Mouse (Mus musculus) midbrain, embryonic 11.5 days (tissue): ENCODE data around the gene Gsk3a. TPM values are rescaled to one million over a fixed set of nuclear protein-coding genes. Genes with fewer than 3 reads are reported as not detected.
A peak's percentile ranks its signal among the peaks of the same experiment; 100 is the strongest.
"Not testable (repeated sequence)": the region's sequence is repeated elsewhere in the genome, so short reads cannot be mapped to it uniquely, and the experiment has no call there.

ENCODE experiments used
- ATAC-seq: fragments of 200-750 bp; cut with Nextera tagmentation; 2 replicates; pipeline ENCODE4 v1.8.0; 2017; ENCODE audit warnings: moderate TSS enrichment, moderate library complexity; ENCODE audit not compliant: low FRiP score
- DNase-seq: peaks from one replicate; pipeline ENCODE4 v3.0.0; 2015; ENCODE audit warnings: low spot score; ENCODE audit errors: missing footprints
- H3K27ac ChIP-seq: fragments of 300-500 bp; sonication (generic); 2 replicates; pipeline ENCODE4 v1.5.1; 2014; ENCODE audit warnings: low read depth, low read length
- H3K27me3 ChIP-seq: fragments of 300-500 bp; sonication (generic); 2 replicates; pipeline ENCODE4 v1.6.1; 2014; ENCODE audit warnings: mild to moderate bottlenecking, low read length, moderate library complexity, mixed read lengths; ENCODE audit not compliant: control insufficient read depth, insufficient read depth
- H3K36me3 ChIP-seq: fragments of 300-500 bp; sonication (generic); 2 replicates; pipeline ENCODE4 v1.6.1; 2014; ENCODE audit warnings: mild to moderate bottlenecking, low read length, moderate library complexity, mixed read lengths; ENCODE audit not compliant: control insufficient read depth, insufficient read depth
- H3K4me1 ChIP-seq: fragments of 300-500 bp; sonication (generic); 2 replicates; pipeline ENCODE4 v1.6.1; 2014; ENCODE audit warnings: low read length; ENCODE audit not compliant: control insufficient read depth, insufficient read depth
- H3K4me2 ChIP-seq: fragments of 300-500 bp; sonication (generic); 2 replicates; pipeline ENCODE4 v1.6.1; 2014; ENCODE audit warnings: mild to moderate bottlenecking, moderate library complexity
- H3K4me3 ChIP-seq: fragments of 300-500 bp; sonication (generic); 2 replicates; pipeline ENCODE4 v1.5.1; 2014; ENCODE audit warnings: low read depth, low read length
- H3K9ac ChIP-seq: fragments of 300-500 bp; sonication (generic); 2 replicates; pipeline ENCODE4 v1.6.1; 2014; ENCODE audit warnings: low read length
- H3K9me3 ChIP-seq: fragments of 300-500 bp; sonication (generic); 2 replicates; pipeline ENCODE4 v1.6.1; 2016; ENCODE audit warnings: low read length; ENCODE audit not compliant: control insufficient read depth
- WGBS: fragments of 180-500 bp; shearing (Covaris S2); extraction: QIAGEN DNeasy Blood & Tissue Kit; methylation state at CpG from one replicate; pipeline ENCODE4 v1.1.7; 2014; 5-methylcytosine and 5-hydroxymethylcytosine counted together
- polyA plus RNA-seq: library from polyadenylated mRNA; unstranded; fragments of >200 nt; fragmentation: Nextera tagmentation; extraction: Ambion mirVana; gene quantifications from 2 replicates; pipeline ENCODE4 v1.2.1, GENCODE M21; 2014

Gene Gsk3a
- polyA plus RNA-seq, 1 experiment from 2014 or later: 14.6 TPM

DNA sequence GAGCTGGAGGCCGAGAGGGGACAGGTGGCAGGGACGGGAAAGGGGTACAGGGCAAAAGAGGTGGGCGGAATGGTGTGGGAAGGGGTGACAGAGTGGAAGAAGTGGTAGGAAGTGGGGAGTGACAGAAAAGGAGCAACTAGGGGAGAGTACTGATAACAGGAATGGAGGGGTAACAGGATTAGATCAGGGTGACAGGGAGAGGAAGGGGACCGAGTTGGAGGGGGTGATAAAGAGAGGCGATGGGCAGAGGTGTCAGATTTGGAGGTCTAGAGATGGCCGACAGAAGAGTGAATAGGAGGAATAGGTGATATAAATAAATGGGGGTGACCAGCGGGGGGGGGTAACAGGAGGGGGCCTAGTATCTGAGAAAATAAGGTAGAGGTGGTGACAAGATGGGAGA is 30.9 kb upstream of the Gsk3a start:
- no peak for ATAC-seq
- peaks cover 17% of the 10 kb centered on the region for H3K4me1 ChIP-seq
- no peaks in the 10 kb centered on the region for H3K27me3 ChIP-seq
- H3K4me3 ChIP-seq: peak overlapping the region; percentile 55
- no peak for DNase-seq
- peaks cover 4% of the 10 kb centered on the region; the same call in 1 of the 2 replicates for H3K36me3 ChIP-seq
- H3K9me3 ChIP-seq: no peaks in the 10 kb centered on the region
- WGBS: 9% methylated on average over 7 of the region's 7 CpGs
- peak overlapping the region; percentile 62 for H3K9ac ChIP-seq
- peak overlapping the region; percentile 79 for H3K4me2 ChIP-seq
- H3K27ac ChIP-seq: peak overlapping the region; percentile 20; the same call in 1 of the 2 replicates

DNA sequence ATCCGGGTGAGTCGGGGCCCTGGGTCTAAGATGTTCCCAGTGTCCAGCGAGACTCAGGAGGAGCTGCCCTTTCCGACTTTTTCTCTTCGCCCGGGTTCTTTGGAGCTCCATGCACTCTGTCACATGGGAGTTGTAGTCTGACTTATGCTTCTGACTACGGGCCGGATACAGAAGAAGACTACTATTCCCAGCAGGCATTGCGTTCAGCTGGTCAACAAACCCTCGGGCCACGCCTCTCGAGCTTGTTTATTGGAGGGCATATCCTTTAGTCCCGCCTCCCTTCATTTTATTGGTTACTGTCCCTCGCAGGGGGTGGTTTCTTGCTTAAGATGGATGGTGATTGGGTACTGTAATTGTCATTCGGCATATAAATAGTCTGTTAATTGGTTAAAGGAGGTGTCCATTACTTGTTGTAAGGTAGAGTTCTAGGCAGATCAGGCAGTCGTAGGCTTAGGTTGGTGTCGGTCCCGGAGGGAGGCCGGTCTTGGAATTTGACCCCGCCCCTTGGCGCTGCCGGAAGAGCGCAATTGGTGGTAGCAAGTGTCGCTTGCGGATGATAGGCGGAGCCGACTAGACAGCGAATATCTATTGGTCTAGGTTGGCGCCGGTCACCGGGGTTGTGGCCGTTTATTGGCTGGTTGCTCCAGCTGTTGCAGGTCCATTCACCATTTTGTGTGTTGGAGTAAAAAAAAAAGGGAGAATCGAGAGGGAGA is 30.3 kb upstream of the Gsk3a start:
- peak overlapping the region; percentile 55 for H3K4me3 ChIP-seq
- under 1% methylated on average over 33 of the region's 33 CpGs for WGBS
- H3K9ac ChIP-seq: peak overlapping the region; percentile 76
- H3K27me3 ChIP-seq: no peaks in the 10 kb centered on the region
- peak; percentile 95 for ATAC-seq
- H3K36me3 ChIP-seq: peaks cover 4% of the 10 kb centered on the region; the same call in 1 of the 2 replicates
- peak overlapping the region; percentile 81 for H3K27ac ChIP-seq
- no peaks in the 10 kb centered on the region for H3K9me3 ChIP-seq
- peak overlapping the region; percentile 79 for H3K4me2 ChIP-seq
- H3K4me1 ChIP-seq: peaks cover 17% of the 10 kb centered on the region
- DNase-seq: peak; percentile 99

DNA sequence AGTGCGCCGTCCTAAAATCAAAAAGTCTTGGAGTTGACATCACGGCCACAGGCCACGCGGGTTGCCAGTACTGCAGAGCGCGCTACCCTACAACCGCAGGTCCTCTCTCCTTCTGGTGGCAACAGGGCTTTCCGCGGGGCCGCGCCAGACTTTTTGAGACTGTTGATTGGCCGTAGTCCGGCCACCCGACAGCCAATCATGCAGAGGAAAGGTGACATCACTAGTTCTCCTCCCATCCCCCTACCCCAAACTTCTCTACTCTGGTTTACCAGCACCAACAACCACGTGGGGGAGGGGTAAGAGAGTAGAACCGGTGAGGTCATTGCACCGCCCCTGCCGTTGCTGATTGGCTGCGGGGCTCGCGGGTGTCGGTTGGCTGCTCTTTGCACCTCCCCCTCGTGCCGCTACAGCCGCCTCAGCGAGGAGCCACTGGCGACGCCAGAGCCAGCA is 29.7 kb upstream of the Gsk3a start, which contains the start of gene Cic:
Gene Cic, plus strand, starts transcription at position 404 of the 450 bp plus-strand sequence.
- H3K4me3 ChIP-seq: peak within 1 kb of the TSS; percentile 55
- no peaks in the 10 kb centered on the region for H3K9me3 ChIP-seq
- H3K4me1 ChIP-seq: peaks cover 17% of the 10 kb centered on the region
- H3K4me2 ChIP-seq: peak within 1 kb of the TSS; percentile 79
- H3K36me3 ChIP-seq: peaks cover 2% of the 10 kb centered on the region; the same call in 1 of the 2 replicates
- WGBS: 0% methylated on average over 29 of the region's 29 CpGs
- no peaks in the 10 kb centered on the region for H3K27me3 ChIP-seq
- ATAC-seq (peak; percentile 89), DNase-seq (no peak)
- peak within 1 kb of the TSS; percentile 76 for H3K9ac ChIP-seq
- H3K27ac ChIP-seq: peak within 1 kb of the TSS; percentile 81

DNA sequence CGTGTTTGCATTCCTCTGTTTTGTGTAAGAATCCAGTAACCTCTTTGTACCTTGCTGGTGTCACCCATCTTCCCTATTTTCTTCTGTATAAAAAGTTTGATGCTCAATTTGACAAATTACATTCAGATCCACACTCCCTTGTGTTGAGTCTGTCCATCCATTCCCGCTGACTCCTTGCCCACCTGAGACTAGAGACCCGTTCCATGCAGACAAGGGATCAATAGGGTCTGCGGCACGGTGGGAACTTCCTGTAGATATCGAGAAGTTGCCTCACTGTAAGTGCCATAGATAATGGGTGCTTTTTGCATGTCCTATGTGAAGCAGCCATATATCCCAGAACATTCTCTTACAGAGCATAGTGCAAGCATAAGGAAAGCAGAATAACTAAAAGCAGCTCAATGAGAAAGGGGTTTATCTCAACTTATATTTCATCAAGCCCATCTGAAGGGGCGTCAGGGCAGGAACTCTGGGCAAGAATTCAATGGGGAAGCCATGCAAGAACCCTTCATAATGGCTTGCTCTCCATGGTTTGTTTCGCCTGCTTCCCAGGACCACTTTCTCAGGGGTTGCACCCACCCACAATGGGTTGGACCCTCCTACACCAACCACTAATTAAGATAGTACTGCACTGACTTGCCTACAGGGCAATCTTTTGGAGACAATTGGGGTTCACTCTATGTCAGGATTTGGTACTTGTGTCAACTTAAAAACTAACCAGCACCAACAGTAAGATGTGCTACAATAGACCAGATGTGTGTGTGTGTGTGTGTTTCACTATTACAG is 28.7 kb upstream of the Gsk3a start:
- Histone ChIP-seq H3K9me3 (no peaks in the 10 kb centered on the region), H3K27ac (no peak overlapping the region), H3K36me3 (no peaks in the 10 kb centered on the region), H3K9ac (peak overlapping the region; percentile 76; the same call in 1 of the 2 replicates), H3K4me3 (no peak overlapping the region), H3K4me1 (peaks cover 17% of the 10 kb centered on the region), H3K27me3 (no peaks in the 10 kb centered on the region), H3K4me2 (peak overlapping the region; percentile 48)
- DNase-seq: no peak
- 88% methylated on average over 8 of the region's 8 CpGs for WGBS
- no peak for ATAC-seq

DNA sequence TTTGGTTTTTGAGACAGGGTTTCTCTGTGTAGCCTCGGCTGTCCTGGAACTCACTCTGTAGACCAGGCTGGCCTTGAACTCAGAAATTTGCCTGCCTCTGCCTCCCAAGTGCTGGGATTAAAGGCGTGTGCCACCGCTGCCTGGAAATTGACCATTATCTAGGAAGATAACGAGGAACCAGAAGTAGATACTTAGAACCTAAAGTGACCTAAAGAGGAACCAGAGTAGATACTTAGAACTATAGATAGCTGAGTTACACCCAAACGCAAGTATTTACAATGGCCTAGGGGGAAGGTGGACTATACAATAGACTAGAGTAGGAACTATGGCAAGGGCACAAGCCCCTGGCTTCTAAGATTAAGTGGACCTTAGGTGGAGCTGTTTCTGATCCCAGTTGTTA is 28.1 kb upstream of the Gsk3a start:
- peaks cover 17% of the 10 kb centered on the region for H3K4me1 ChIP-seq
- not testable (repeated sequence) for H3K27me3 ChIP-seq, H3K36me3 ChIP-seq

DNA sequence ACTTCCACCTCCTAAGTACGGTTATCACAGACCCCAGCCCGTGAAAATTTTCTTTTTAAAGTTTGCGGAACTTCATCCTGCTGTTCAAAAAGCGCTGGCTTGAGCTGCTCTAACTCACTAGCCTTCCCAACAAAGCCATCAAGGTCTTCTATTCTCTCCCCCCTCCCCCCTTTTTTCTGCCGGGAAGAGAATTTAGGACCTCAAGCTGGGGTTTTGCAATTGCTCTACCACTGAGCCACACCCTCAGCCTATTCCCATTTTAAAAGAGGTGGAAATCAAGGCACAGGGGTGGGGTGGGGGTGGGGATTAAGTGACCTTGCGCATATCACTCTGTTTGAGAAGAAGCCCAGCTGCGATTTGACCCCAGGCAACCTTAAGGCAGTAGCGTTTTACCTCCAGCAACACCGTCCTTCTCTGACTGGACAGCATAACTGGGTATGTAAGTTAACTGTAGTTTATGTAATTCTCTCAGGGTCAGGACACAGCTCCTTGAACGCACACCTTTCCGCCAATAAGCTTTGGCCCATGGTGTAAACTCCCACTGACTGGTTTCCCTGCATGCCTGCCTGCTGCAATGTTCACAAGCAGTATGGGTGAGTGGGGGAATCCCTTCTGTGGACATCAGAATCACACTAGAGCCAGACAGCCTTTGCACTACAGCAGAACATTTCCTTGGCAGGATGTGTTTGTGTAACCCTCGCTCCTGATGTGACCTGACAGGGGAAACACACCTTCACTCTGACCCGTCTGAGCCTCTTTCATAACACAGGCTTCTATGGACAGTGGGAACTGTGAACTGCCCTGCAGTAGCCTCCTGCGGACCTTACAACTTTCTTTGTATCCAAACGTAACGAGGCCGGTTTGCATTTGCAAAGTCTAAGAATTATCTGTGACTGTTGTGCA is 26.6 kb upstream of the Gsk3a start:
- Histone ChIP-seq H3K9me3 (no peaks in the 10 kb centered on the region), H3K4me1 (peaks cover 12% of the 10 kb centered on the region), H3K36me3 (no peaks in the 10 kb centered on the region), H3K9ac (no peak overlapping the region), H3K27me3 (no peaks in the 10 kb centered on the region), H3K4me2 (no peak overlapping the region), H3K27ac (no peak overlapping the region), H3K4me3 (no peak overlapping the region)
- DNase-seq (no peak), ATAC-seq (no peak)
- WGBS: 24% methylated on average over 17 of the region's 17 CpGs

More for the DNA sequence above, 28.1 kb upstream of the Gsk3a start:
- not testable (repeated sequence) for H3K4me3 ChIP-seq, H3K27ac ChIP-seq, H3K9me3 ChIP-seq, H3K9ac ChIP-seq, ATAC-seq, H3K4me2 ChIP-seq, DNase-seq
- 87% methylated on average over 5 of the region's 5 CpGs for WGBS

DNA sequence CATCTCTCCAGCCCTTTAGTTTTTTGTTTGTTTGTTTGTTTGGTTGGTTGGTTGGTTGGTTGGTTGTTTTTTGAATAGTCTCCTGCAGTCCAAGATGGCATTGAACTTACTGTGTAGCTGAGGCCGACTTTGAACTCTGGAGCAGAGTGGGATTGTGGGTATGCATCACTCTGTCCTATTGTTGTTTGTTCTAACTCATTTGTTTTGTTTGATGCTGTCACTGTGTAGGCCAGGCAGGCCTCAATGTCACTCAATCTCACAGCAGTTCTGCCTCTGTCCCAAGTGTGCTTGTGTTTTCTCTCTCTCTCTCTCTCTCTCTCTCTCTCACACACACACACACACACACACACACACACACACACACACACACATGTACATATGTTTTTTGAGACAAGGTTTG is 24.2 kb upstream of the Gsk3a start:
- Histone ChIP-seq H3K4me1 (peaks cover 5% of the 10 kb centered on the region), H3K27me3 (no peaks in the 10 kb centered on the region), H3K9me3 (no peaks in the 10 kb centered on the region), H3K4me3 (no peak overlapping the region), H3K36me3 (no peaks in the 10 kb centered on the region), H3K27ac (no peak overlapping the region), H3K4me2 (no peak overlapping the region), H3K9ac (no peak overlapping the region)
- WGBS: 75% methylated on average over 1 of the region's 1 CpGs
- DNase-seq: no peak
- ATAC-seq: no peak

DNA sequence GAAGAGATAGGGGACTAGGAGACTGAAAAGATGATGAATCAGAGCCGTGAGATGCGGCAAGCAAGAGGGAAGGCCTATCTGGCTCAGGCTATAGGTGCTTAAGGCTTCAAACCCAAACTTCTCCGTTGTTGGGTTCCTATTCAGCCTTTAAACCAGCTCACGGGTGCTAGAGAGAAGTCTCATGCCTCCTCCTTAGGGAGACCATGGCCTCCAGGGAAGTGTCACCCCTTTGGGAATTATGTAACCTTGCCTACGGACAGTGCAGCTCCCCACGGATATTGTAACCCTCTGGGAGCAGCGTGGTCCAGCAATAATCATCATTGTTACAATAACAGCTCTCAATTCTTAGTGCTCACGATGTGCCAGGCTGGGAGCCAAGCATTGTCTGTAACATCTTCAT is 14.2 kb upstream of the Gsk3a start:
- ATAC-seq (no peak), DNase-seq (peak; percentile 94)
- Histone ChIP-seq H3K4me2 (peak overlapping the region; percentile 74), H3K36me3 (no peaks in the 10 kb centered on the region), H3K27me3 (no peaks in the 10 kb centered on the region), H3K9me3 (no peaks in the 10 kb centered on the region), H3K4me3 (peak overlapping the region; percentile 92), H3K4me1 (peaks cover 31% of the 10 kb centered on the region), H3K9ac (peak overlapping the region; percentile 87), H3K27ac (peak overlapping the region; percentile 88)
- WGBS: 19% methylated on average over 8 of the region's 8 CpGs
